In genomic region chr5:37310026-37310425, GRCm38 (mm10) we compare ENCODE assay signal across 24 mouse cellular contexts. TPM values are rescaled to one million over a fixed set of nuclear protein-coding genes. Genes with fewer than 3 reads are reported as not detected.
"Had no signal": no experiment of that assay in that cellular context is flagged by ENCODE, and none has a peak within 500 bp of the region (broad histone marks: within the 10 kb centered on the region; RNA-seq: fewer than 3 reads in every experiment).

No protein-coding gene starts in this region.

- H3K27me3 ChIP-seq: heart, embryonic 12.5 days; hindbrain, embryonic 12.5 days; intestine, embryonic 15.5 days; limb, embryonic 12.5 days; liver, embryonic 13.5 days; liver, embryonic 15.5 days had no signal

- H3K36me3 ChIP-seq: liver, embryonic 13.5 days; liver, embryonic 15.5 days had no signal

- H3K4me2 ChIP-seq: heart, embryonic 12.5 days; hindbrain, embryonic 12.5 days; intestine, embryonic 15.5 days; limb, embryonic 12.5 days; liver, embryonic 11.5 days; liver, embryonic 13.5 days; liver, embryonic 15.5 days had no signal

- DNase-seq: gastrocnemius, adult 2 months; gastrocnemius, postnatal 10 days; gastrocnemius, postnatal 25 days; heart, adult 18-20 months; heart, postnatal 10 days; heart, postnatal 4 days; liver; liver, embryonic 13.5 days; liver, postnatal 0 days; lung, adult 2 months had no signal

- H3K9ac ChIP-seq: heart, embryonic 12.5 days; hindbrain, embryonic 12.5 days; intestine, embryonic 15.5 days; limb, embryonic 12.5 days; liver, embryonic 13.5 days; liver, embryonic 15.5 days; liver, postnatal 0 days had no signal

- H3K27ac ChIP-seq: gastrocnemius, adult 2 months; heart, embryonic 10.5 days; hindbrain, embryonic 10.5 days; hindbrain, embryonic 12.5 days; intestine, embryonic 15.5 days; layer of hippocampus, adult 2 months; left cerebral cortex, adult 2 months; limb, embryonic 10.5 days; limb, embryonic 12.5 days; liver, embryonic 13.5 days; liver, embryonic 15.5 days had no signal

- ATAC-seq: hindbrain, embryonic 16.5 days; inflammation-experienced regulatory T-cells, adult 6 months; intestine, embryonic 15.5 days; intestine, postnatal 0 days; liver, postnatal 0 days had no signal

- H3K4me1 ChIP-seq: heart, embryonic 10.5 days; heart, embryonic 12.5 days; hindbrain, embryonic 10.5 days; hindbrain, embryonic 12.5 days; intestine, embryonic 15.5 days; limb, embryonic 10.5 days; limb, embryonic 12.5 days; liver, embryonic 13.5 days; liver, embryonic 15.5 days had no signal

- H3K9me3 ChIP-seq: heart, embryonic 10.5 days; intestine, embryonic 15.5 days; limb, embryonic 10.5 days; liver, embryonic 13.5 days; liver, embryonic 15.5 days had no signal

- H3K4me3 ChIP-seq: gastrocnemius, adult 2 months; heart, embryonic 10.5 days; heart, embryonic 12.5 days; hindbrain, embryonic 10.5 days; hindbrain, embryonic 12.5 days; intestine, embryonic 15.5 days; layer of hippocampus, adult 2 months; left cerebral cortex, adult 2 months; limb, embryonic 10.5 days; limb, embryonic 12.5 days; liver, embryonic 13.5 days; liver, embryonic 15.5 days had no signal

RNA-seq across cellular contexts. Expression of gene Evc, which starts 26.7 kb away (rescaled TPM):
- polyA plus RNA-seq: inflammation-experienced regulatory T-cells, adult 6 months had no signal

RNA-seq across cellular contexts. Expression of gene Evc2, which starts 28.3 kb away (rescaled TPM):
- polyA plus RNA-seq: inflammation-experienced regulatory T-cells, adult 6 months had no signal
